Mouse (Mus musculus): ENCODE measurements around the gene Auts2. TPM values are rescaled to one million over a fixed set of nuclear protein-coding genes. Genes with fewer than 3 reads are reported as not detected.

The Auts2 gene
- polyA plus RNA-seq, 1 experiment, result 0.01 TPM

DNA sequence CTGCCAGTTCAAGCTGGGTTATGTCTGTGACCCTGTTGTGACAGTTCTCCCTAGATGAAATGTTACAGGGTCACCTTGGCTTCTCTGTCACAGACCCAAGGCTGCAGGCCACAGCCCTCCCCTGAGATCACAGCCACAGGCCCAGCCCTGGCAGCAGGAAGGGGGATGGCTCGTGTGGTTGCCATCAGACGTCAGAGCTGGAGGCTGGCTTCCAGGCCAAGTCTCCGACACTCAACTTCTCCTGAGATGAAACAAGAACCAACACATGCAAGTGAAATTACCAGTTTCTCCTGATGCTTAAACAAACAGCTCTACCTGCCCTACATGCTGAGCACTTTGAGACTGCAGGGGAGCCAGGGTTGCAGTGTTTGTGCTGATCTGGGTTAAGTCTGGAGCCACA lies 713.9 kb downstream of the Auts2 start:
- Histone ChIP-seq H3K27me3 (ENCODE audit: control insufficient read depth) (no peaks in the 10 kb centered on the region), H3K9me3 (ENCODE audit: control insufficient read depth, low read length) (no peaks in the 10 kb centered on the region), H3K36me3 (ENCODE audit: control insufficient read depth) (no peaks in the 10 kb centered on the region), H3K4me3 (replicated peaks) (no peak overlapping the region), H3K4me1 (ENCODE audit: control insufficient read depth) (no peaks in the 10 kb centered on the region)
- TF ChIP-seq TAL1 (IDR thresholded peaks at IDR 0.05; ENCODE audit: low read length), result no peak
- TF ChIP-seq GATA1 (IDR thresholded peaks at IDR 0.05; ENCODE audit: low read length), result no peak

DNA sequence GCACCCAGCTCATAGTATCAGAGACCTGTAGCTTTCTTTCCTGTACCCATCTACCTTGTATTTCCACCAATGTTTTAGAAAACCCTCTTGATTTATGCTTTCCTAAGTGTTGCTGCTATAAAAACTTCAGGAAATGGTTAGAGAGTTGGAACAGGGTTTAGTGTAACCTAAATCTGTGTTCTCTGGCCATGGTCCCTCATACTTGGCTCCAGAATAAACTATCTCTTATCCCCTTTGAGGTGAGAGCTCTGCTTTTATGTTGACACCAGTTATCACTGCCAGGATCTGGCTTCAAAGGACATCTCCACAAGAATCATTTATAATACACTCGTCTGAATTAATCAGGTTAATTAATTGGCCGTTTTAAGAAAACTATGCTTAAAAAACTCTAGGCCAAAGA lies 714.5 kb downstream of the Auts2 start:
- no peak overlapping the region for H3K4me3 ChIP-seq (replicated peaks)
- no peaks in the 10 kb centered on the region for H3K36me3 ChIP-seq (ENCODE audit: control insufficient read depth)
- no peaks in the 10 kb centered on the region for H3K4me1 ChIP-seq (ENCODE audit: control insufficient read depth)
- TF ChIP-seq TAL1 (IDR thresholded peaks at IDR 0.05; ENCODE audit: low read length) (no peak), GATA1 (IDR thresholded peaks at IDR 0.05; ENCODE audit: low read length) (no peak)
- H3K27me3 ChIP-seq (ENCODE audit: control insufficient read depth), result no peaks in the 10 kb centered on the region
- no peaks in the 10 kb centered on the region for H3K9me3 ChIP-seq (ENCODE audit: control insufficient read depth, low read length)

DNA sequence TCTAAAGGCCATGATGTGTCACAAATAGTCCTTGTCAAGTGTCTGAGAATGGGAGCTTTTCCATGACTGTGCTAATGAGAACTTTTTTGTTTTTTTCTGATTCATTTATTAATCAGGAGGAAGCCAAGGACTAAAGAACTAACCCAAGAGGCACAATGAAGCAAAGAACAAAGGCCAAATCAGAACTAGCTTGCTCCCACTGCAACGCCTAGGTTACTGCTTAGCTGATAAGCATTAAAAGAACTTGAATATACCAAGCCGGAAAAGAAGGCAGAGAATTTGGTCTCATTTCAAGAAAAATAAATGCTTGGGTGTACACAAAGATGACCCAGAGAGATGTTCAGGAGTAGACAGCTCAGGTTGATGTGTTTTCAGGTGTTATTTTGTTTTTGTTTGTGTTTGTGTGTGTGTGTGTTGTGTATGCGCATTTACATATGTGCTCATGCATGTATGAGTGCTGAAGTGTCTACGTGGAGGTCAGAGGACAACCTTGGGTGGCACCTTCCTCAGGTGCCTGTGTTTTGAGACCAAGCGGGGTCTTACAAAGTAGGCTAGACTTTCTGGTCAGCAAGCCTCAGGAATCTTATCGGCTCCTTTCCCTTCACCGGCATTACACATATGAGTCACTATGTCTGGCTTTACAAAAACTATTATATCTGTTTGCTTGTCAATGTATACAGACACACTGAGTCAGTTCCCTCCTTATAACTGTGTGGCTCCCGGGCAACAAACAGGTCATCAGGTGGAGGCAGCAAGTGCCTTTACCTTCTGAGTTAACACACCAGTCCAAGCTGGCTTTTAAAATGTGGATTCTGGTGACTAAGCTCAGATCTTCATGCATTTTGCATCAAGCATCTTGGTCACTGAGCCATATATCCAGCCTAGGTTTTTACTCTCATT lies 716.5 kb downstream of the Auts2 start:
- Histone ChIP-seq H3K4me3 (replicated peaks) (no peak overlapping the region), H3K27me3 (ENCODE audit: control insufficient read depth) (no peaks in the 10 kb centered on the region), H3K36me3 (ENCODE audit: control insufficient read depth) (no peaks in the 10 kb centered on the region), H3K4me1 (ENCODE audit: control insufficient read depth) (no peaks in the 10 kb centered on the region), H3K9me3 (ENCODE audit: control insufficient read depth, low read length) (no peaks in the 10 kb centered on the region)
- TF ChIP-seq TAL1 (IDR thresholded peaks at IDR 0.05; ENCODE audit: low read length) (no peak), GATA1 (IDR thresholded peaks at IDR 0.05; ENCODE audit: low read length) (no peak)

DNA sequence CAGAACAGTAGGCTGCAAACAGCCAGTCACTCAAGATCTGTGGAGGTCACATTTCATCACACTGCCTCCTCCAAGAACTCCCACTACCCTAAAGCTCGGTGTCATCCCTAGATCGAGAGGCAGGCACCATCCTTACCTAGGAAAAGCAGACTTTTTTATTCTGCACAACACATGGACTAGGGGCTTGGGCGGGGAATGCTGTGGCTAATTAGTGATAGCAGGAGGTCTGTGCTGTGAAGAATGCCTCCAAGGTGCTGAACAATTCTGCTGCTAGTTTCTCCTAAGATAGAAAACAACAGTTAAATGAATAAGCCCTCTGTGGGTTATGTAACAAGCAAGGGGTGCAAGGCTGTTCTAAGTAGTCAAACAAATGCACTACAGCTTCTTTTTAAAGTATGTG lies 717.7 kb downstream of the Auts2 start:
- Histone ChIP-seq H3K4me3 (replicated peaks) (no peak overlapping the region), H3K9me3 (ENCODE audit: control insufficient read depth, low read length) (no peaks in the 10 kb centered on the region), H3K36me3 (ENCODE audit: control insufficient read depth) (no peaks in the 10 kb centered on the region), H3K27me3 (ENCODE audit: control insufficient read depth) (no peaks in the 10 kb centered on the region), H3K4me1 (ENCODE audit: control insufficient read depth) (no peaks in the 10 kb centered on the region)
- TF ChIP-seq GATA1 (IDR thresholded peaks at IDR 0.05; ENCODE audit: low read length), result no peak
- no peak for TF ChIP-seq TAL1 (IDR thresholded peaks at IDR 0.05; ENCODE audit: low read length)

DNA sequence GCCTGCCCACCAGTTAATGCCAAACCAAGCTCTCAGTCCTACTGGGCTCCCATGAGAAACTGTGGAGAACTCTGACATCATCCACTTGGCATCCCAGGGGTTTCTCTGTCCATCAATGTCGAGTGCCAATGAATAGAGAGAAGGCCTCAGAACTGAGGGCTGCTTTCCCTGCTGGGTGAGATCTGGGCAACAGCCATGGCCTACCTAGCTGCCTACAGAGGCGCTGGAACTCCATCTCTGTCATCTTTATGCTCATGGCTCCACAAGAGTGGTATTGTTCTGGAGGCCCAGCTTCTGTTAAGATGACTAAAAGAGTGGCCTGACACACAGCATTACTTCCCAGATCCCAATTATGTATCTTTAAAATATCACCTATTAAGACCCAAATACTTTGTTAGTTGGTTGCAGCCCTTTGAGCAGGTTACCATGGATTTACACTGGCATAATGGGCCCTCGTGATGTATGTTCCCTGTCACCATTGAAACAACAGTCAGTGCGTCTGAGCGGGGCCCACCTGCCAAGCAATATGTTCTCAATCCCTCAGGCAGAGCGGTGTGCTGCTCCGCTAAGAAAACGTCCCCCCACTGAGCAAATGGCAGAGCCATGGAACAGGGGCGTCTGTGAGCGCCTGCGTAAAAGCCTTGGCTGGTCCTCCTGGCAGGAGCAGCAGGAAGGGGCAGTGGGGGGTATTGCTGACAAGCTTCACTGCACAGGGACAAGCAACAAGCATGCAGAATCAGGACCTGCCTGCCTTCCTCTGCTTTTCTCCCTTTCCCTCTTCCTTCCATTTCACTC lies 718.8 kb downstream of the Auts2 start:
- no peak overlapping the region for H3K4me3 ChIP-seq (replicated peaks)
- no peaks in the 10 kb centered on the region for H3K36me3 ChIP-seq (ENCODE audit: control insufficient read depth)
- TF ChIP-seq GATA1 (IDR thresholded peaks at IDR 0.05; ENCODE audit: low read length), result no peak
- no peak for TF ChIP-seq TAL1 (IDR thresholded peaks at IDR 0.05; ENCODE audit: low read length)
- no peaks in the 10 kb centered on the region for H3K9me3 ChIP-seq (ENCODE audit: control insufficient read depth, low read length)
- H3K4me1 ChIP-seq (ENCODE audit: control insufficient read depth), result no peaks in the 10 kb centered on the region
- no peaks in the 10 kb centered on the region for H3K27me3 ChIP-seq (ENCODE audit: control insufficient read depth)

DNA sequence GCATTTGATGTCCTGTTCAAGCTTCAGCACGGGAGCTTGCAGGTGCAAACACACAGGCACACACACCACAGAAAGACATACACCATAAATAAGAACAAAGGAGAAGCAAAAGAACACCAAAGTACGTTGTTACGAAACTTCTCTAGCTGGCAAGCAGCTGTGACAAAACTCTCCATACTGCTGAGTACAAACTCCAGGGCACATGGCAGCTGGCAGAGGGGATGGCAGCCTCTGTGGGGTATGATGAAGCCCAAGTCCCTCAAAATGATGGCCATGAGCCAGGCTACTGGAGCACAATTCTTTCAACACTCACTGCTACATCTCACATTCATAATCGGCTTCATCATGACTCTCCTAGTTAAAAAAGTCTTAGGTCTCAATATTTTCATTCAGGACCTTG lies 721.7 kb downstream of the Auts2 start:
- Histone ChIP-seq H3K4me1 (ENCODE audit: control insufficient read depth) (no peaks in the 10 kb centered on the region), H3K27me3 (ENCODE audit: control insufficient read depth) (no peaks in the 10 kb centered on the region), H3K36me3 (ENCODE audit: control insufficient read depth) (no peaks in the 10 kb centered on the region), H3K9me3 (ENCODE audit: control insufficient read depth, low read length) (no peaks in the 10 kb centered on the region), H3K4me3 (replicated peaks) (no peak overlapping the region)
- TF ChIP-seq TAL1 (IDR thresholded peaks at IDR 0.05; ENCODE audit: low read length) (no peak), GATA1 (IDR thresholded peaks at IDR 0.05; ENCODE audit: low read length) (no peak)

DNA sequence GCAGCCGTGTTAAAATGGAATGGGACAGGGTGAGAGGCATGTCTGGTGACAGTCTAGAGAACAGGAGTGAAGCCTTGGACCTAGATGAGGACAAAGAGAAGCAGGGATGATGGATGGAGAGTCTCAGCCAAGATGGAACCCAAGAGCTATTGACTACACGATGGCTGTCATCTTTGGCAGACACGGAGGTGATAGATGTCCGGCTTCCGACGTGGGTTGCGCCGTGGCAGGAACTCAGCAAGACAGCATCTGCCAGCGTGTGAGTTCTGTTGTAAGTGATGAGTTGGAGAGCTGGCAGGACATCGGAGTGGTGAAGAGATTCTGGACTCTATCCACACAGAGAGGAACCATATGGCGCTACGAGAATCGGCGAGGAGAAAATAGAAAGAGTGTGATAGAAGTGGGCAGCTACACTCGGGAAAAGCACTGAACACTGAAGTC lies 723.9 kb downstream of the Auts2 start:
- Histone ChIP-seq H3K27me3 (ENCODE audit: control insufficient read depth) (no peaks in the 10 kb centered on the region), H3K9me3 (ENCODE audit: control insufficient read depth, low read length) (no peaks in the 10 kb centered on the region)
- no peak for TF ChIP-seq GATA1 (IDR thresholded peaks at IDR 0.05; ENCODE audit: low read length)
- TF ChIP-seq TAL1 (IDR thresholded peaks at IDR 0.05; ENCODE audit: low read length), result no peak

DNA sequence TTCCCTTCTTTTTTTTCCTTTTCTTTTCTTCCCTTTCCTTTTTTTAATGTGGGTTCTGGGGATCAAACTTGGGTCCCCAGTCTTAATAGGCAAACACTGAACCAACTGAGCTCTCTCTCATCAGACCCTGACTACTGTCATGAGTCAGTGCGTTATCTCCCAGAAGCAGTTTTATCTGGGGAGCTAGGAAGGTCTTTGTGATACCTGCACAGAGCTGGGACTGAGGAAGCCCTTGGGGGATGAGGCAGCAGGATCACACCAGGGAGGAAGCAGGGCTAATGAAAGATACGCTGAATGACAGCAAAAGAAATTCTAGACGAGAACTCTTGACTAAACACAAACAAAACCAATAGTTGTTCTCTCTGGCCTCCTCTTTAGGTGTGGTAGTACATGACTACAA lies 727.6 kb downstream of the Auts2 start:
- Histone ChIP-seq H3K4me1 (ENCODE audit: control insufficient read depth) (peaks cover 30% of the 10 kb centered on the region), H3K4me3 (replicated peaks) (no peak overlapping the region), H3K36me3 (ENCODE audit: control insufficient read depth) (no peaks in the 10 kb centered on the region), H3K27me3 (ENCODE audit: control insufficient read depth) (no peaks in the 10 kb centered on the region), H3K9me3 (ENCODE audit: control insufficient read depth, low read length) (no peaks in the 10 kb centered on the region)
- TF ChIP-seq TAL1 (IDR thresholded peaks at IDR 0.05; ENCODE audit: low read length) (no peak), GATA1 (IDR thresholded peaks at IDR 0.05; ENCODE audit: low read length) (no peak)

More for the DNA sequence above, 723.9 kb downstream of the Auts2 start:
- no peaks in the 10 kb centered on the region for H3K36me3 ChIP-seq (ENCODE audit: control insufficient read depth)
- no peak overlapping the region for H3K4me3 ChIP-seq (replicated peaks)
- H3K4me1 ChIP-seq (ENCODE audit: control insufficient read depth), result peaks cover 14% of the 10 kb centered on the region

DNA sequence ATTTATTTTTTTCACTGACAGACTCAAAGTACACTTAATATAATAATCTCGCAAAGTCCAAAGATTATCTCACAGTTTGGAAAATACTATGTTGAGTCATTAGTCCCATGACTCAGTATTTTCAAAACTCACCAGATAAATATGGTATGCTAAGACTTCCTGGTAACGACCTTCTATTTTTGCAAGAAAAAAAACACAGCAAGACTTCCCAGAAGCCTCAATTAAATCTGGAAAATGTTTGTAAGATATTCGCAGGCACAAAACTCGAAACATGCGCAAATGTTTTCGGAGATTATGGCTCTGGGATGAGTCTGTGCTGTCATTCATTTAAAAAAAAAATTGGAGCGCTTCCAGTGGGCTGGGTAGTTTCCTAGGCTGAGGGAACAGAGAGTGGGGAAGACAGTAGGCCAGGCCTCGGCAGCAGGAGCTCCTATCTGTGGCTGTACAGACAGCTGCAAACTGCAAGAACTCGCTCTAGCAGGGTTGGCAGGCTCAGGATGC lies 728.6 kb downstream of the Auts2 start:
- no peaks in the 10 kb centered on the region for H3K36me3 ChIP-seq (ENCODE audit: control insufficient read depth)
- no peak for TF ChIP-seq GATA1 (IDR thresholded peaks at IDR 0.05; ENCODE audit: low read length)
- no peak for TF ChIP-seq TAL1 (IDR thresholded peaks at IDR 0.05; ENCODE audit: low read length)
- no peaks in the 10 kb centered on the region for H3K9me3 ChIP-seq (ENCODE audit: control insufficient read depth, low read length)
- H3K27me3 ChIP-seq (ENCODE audit: control insufficient read depth), result no peaks in the 10 kb centered on the region
- H3K4me3 ChIP-seq (replicated peaks), result no peak overlapping the region
- H3K4me1 ChIP-seq (ENCODE audit: control insufficient read depth), result peaks cover 30% of the 10 kb centered on the region
